Mouse (Mus musculus): Measurements from ENCODE around the gene Cys1.

GRCm38 (mm10) chr12:24634212-24634611, 47.4 kb downstream of the Cys1 start:
- TF ChIP-seq POLR2A (IDR thresholded peaks at IDR 0.05; ENCODE audit: insufficient read length, low read depth), result no peak
- no peak for TF ChIP-seq SRF (IDR thresholded peaks at IDR 0.05; ENCODE audit: control insufficient read depth, insufficient read length, low read depth)
- no peak for TF ChIP-seq MAX (IDR thresholded peaks at IDR 0.05; ENCODE audit: low read depth)
